Mouse (Mus musculus) ES-Bruce4 (cell line): ENCODE results near the gene Ribc2.

Experiments used
- CTCF ChIP-seq: IDR thresholded peaks from one replicate; pipeline ENCODE4 v1.8.1; 2011; ENCODE audit warnings: low read depth, low read length
- POLR2A ChIP-seq: IDR thresholded peaks from one replicate; pipeline ENCODE4 v1.8.1; 2011; ENCODE audit warnings: low read length; ENCODE audit not compliant: insufficient read depth

- TF ChIP-seq POLR2A (no peak), CTCF (no peak)
These were observed 24.3 kb downstream of the Ribc2 start for GRCm38 (mm10) chr15:85156198-85156597.
